Comparison of ENCODE assay signal across 8 mouse cellular contexts in the genomic region with DNA sequence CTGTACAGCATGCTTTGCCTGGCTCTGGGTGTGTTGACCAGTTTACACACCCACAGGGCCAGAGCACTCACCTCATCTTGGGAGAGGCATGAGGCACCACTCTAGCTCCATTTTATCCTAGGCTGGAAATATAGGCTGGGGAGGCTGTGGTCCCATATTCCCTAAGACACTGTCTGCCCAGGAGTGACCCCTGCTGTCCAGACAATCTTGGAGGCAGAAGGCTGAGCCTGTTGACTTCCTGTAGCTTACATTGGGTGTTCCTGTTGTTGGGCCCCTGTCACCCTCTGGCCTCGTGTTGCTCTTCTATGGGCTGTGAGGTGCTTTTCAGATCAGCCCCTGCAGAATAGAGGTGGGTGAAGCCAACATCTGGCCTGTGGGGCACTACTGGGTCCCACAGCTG.
DNase-seq lines count a peak whose midpoint lies in the region; TF ChIP-seq lines count a peak whose summit lies in the region.

No protein-coding gene starts in this region.

- intact Hi-C loops in gastrocnemius, adult 2 months (cut with DNase I) = loop anchor here (5.0 kb wide), 1 partner anchor 226 kb away; no protein-coding TSS in a partner anchor
- intact Hi-C loops in heart, postnatal 10 days (cut with DNase I) = loop anchor here (1.0 to 5.0 kb wide), 5 partner anchors 66 to 223 kb away; no protein-coding TSS in a partner anchor
- intact Hi-C loops in left cerebral cortex, postnatal 10 days (cut with DNase I) = no loop called here

- TF ChIP-seq CTCF in gastrocnemius, adult 2 months (IDR thresholded peaks at IDR 0.05) = peak; percentile 54

- no peak overlapping the region for H3K27ac ChIP-seq in gastrocnemius, adult 2 months

- H3K4me3 ChIP-seq in gastrocnemius, adult 2 months = no peak overlapping the region

- peak; percentile 25 for DNase-seq in gastrocnemius, adult 2 months
- no peak for DNase-seq in gastrocnemius, postnatal 10 days
- peak; percentile 15 for DNase-seq in adrenal gland, adult 8-10 months
- DNase-seq in heart, postnatal 10 days = peak; percentile 45 to 55
- peak; percentile 55 to 69 for DNase-seq in kidney, postnatal 4 days
- no peak for DNase-seq in frontal cortex, postnatal 10 days (ENCODE audit: low spot score in 2 of 2)
- no peak for DNase-seq in spleen, postnatal 4 days (ENCODE audit: low spot score in 2 of 2)
- no peak for DNase-seq in left cerebral cortex, postnatal 10 days (ENCODE audit: extremely low spot score in 1 of 2, low spot score in 2 of 2)

Comparison
In these comparisons a context has a peak if more than half of its experiments do, and no peak if none do; other contexts are left out.
1. DNase-seq: peak in gastrocnemius, adult 2 months (single experiment), adrenal gland, adult 8-10 months (single experiment), heart, postnatal 10 days (2 of 2) and kidney, postnatal 4 days (2 of 2); none in gastrocnemius, postnatal 10 days (single experiment), frontal cortex, postnatal 10 days (0 of 2), spleen, postnatal 4 days (0 of 2) and left cerebral cortex, postnatal 10 days (0 of 2).